Mouse (Mus musculus) gastrocnemius, postnatal 10 days (tissue): ENCODE data around the gene Il11ra1. TPM values are rescaled to one million over a fixed set of nuclear protein-coding genes. Genes with fewer than 3 reads are reported as not detected.

Source experiments
- DNase-seq: peaks from one replicate; pipeline ENCODE4 v3.0.0; 2021; ENCODE audit warnings: mixed read lengths
- total RNA-seq, 2 experiments: library from RNA; stranded (reverse); gene quantifications; 2 replicates each; pipeline ENCODE4 v1.2.3; 2021

Gene Il11ra1
- total RNA-seq, 2 experiments from 2014 or later: 74.3 to 75.3 TPM

DNA sequence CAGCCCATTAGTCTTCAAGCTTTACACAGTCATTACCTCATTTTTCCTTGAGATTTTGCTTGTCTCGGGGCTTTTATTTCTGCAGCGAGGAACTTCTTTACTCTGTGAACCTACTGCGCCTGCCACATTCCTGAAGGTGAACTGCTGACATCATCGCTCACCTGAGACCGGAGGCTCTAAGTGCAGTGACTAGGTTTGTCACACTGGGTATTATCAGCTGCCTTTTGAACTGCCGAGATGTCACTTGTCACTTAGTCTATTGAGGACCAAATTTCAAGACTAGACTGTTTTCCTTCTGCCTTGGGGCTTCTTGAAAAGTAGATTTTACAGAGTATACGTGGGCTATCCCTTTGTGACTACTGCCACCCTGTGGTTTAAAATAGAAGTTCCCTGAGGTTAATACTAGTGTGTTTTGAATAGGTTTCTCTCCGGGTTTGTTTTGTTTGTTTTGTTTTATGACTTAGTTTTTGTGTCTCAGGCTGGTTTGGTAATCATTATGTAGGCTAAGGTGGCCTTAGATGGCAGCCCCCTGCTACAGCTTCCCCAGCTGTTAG lies 8.5 kb downstream of the Il11ra1 start:
- DNase-seq: no peak

DNA sequence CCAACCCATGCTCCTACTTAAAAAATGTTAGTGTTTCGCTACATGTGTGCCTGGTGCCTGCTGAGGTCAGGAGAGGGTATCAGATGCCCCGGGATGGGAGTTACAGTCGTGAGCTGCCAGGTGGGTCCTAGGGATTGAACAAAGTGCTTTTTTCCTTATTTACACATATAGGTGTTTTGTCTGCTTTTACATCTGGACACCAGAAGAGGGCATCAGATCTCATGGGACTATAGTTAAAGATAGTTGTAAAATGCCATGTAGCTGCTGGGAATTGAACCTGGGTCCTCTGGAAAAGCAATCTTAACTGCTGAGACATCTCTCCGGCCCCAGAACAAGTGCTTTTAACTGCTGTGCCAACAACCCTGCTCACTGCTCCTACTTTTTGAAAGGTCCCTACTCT lies 10.4 kb downstream of the Il11ra1 start:
- no peak for DNase-seq

DNA sequence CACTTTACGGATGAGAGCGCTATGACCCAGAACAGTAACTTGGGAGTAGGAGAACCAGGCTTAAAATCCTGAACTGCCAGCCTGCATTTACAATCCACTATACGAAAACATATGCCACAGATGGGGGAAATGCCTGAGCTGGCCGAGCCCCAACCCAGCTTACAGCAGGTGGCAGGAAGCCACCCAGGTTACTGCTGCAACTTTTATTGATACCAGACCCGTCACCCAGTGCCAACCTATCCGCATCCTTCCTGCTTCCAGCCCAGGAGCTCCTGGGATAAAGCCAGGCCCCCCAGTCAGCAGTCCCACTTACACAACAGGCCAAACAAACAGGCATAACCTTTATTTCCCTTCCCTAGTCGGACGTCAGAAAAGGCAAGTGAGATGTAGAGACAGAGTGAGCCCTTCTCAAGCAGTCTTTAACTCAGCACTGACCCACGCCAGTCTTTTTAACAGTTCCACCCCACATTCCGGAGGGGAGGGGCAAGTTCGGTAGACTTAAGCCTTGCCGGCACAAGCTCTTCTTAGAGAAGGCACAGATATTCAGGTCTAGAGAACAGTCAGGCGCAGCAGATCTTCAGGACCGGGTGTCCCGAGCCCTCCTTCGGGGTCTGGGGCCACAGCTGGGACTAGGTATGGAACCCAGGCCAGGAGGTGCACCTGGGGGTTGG lies 12.1 kb downstream of the Il11ra1 start:
- no peak for DNase-seq

DNA sequence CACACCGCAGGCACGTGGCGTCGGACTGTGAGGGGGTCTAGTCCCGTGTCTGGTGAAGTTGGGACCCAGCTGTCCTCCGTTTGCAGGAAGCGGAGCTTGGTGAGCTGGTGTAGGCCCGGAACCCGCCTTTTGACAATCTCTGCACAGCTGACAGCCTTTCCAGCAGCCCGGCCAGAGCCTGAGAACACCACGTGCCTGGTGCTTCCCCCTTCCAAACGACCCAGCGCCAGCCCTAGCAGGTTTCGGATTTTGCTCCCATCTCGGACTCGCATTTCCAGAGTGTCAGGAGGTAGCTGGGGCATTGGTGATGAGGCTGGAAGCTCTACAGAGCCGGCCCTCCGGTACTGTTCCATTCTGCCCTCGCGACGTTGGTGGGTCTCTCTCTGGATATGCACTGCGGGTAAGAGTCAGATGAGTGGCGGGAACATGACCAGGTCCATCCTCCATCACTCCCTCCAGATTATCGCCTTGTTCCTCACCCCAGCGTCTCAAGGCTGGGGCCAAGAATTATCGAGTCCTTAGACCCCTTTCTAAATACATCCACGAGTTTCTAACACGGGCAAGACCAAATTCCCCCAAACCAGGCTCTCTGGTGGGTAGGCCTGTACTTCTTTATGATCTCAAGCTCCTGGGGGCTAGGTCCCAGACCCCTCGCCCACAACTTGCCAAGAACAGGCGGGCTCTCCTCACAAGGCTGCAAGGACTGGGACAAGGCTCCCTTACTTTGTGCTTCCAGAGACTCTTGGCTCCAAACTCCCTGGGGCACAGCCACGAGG lies 12.8 kb downstream of the Il11ra1 start:
- DNase-seq: peak; percentile 34

DNA sequence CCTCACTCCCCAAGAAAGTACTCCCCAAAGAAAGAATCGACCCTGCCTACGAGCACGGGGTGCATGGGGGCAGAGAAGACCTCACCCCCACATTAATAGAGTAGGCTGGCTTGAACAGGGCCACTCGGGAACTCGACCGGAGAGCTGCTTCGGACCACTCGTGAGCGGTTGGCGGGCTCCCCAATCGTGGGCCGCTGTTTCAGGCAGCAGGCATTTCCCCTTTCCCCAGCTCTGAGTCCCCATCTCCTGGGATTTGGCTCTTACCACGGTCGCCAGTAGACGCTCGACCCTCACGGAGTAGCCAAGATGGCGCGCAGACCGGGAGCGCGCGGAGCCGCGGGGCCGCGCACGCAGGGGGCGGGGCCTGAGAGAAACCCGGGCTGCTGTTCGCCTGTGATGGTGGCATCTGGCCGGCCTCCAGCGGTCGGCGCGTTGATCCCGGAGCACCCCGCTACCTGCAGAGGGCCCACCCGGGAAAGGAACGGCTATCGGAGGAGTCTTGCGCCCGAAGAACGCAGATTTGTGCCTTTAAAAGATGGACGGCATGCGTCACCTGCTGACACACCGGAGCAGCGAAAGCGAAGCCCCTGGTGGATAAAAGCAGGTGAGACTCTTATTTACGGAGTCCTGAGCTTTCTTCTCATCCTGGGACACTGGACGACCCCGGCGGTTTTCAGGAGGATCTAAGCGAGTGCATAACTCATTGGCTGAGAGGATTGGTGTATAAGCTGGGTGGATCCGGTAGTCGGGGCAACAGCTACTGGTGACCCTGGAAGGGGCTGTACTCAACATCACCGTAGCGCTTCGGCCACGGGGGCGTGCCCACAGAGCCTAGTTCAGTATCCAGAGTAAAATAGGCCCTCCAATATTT lies 13.6 kb downstream of the Il11ra1 start, which contains the start of gene Rpp25l:
Gene Rpp25l, minus strand, starts transcription at position 338 of the 871 bp plus-strand sequence.
- peak; percentile 84 for DNase-seq

DNA sequence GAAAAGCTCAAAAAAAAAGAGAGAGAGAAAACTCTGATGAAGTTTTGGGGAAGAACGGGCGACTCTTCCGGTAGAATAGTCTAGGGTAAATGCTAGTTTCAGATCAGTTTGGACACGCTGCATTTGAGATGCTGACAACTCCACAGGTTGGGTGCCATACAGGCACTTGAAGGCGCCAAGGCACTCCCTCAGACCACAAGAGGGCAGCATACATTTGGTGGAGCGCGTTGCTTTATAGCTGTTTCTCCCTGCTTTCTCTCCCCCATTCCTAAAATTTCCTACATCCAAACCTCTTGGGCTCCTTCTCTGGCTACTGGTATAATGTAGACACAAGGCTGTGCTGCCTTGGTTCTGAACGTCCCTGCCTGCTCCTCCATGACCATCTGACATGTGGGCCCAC lies 14.5 kb downstream of the Il11ra1 start:
- DNase-seq: peak; percentile 56

DNA sequence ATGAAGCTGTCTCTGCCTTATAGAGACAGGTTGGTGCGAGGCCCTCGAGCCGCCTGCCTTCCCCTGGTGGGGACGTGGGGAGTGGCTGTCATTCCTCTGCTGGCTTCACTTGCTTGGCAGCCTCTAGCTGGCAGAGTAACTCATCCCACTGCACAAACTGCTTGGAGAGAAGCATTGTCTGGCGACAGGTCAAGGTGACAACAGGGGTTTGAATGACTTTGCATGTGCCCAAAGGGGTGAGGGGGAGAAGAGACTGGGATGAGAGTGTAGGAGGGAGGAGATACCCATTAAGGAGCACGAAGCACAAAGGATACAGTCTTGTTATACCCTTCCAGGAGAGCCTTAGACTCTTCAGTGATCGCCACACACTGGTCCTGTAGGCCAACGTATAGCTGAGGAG lies 15.3 kb downstream of the Il11ra1 start:
- no peak for DNase-seq

DNA sequence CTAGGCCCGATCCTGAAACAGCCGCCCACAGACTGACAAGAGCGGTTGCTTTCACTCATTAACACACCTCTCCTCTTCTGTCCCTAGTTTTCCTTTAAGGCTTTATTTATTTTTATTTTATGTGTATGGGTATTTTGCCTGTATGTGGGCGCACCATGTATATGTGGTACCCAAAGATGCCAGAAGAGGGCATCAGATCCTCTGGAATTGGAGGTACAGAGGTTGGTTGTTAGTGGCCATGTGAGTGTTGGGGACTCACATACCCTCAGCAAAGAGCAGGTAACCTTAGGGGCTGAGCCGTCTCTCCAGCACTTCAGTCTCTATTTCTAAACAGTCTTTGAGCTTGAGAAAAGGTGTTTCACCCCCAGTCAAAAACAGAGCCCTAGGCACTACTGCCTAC lies 15.8 kb downstream of the Il11ra1 start:
- DNase-seq: no peak

DNA sequence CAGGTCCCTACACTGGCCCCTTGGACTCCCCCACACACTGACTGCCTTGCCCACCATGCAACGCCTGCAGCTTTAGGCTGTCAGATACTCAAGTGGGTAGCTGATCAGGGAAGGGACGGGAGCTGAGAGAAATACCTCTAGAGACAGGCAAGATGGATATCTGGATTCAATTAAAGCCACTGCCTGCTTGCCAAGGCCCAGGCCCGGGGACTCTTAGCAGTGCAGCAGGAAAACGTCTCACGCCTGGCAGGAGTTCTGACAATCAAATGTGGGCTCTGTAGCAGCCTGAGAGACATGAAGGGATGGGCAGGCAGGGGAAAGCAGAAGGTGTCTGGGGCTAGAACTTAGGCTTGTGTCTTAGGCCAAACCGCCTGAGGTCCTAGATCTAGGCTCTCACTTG lies 17.0 kb downstream of the Il11ra1 start:
- no peak for DNase-seq

DNA sequence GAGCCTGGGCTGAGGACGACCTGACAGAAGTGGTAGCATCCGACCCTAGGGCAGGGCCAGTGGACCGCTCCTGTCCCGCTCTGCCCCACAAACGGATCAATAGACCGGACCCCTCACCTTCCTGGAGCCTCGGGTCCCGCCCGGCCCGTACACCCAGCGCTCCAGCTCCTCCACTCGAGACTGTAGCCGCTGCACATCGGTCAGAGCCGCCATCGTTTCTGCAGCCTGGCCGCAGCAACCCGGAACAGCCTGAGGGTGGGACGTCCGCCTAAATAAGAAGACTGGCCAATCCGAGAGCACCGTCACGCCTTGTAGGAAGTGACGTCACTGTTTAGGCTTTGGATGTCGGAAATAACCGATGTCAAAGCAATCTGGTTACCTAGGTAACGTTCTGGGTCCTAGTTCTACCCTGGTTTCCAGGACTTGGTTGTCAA lies 23.1 kb downstream of the Il11ra1 start, which contains the start of gene Dctn3:
Gene Dctn3, minus strand, starts transcription at position 253 of the 434 bp plus-strand sequence.
- peak; percentile 76 for DNase-seq

DNA sequence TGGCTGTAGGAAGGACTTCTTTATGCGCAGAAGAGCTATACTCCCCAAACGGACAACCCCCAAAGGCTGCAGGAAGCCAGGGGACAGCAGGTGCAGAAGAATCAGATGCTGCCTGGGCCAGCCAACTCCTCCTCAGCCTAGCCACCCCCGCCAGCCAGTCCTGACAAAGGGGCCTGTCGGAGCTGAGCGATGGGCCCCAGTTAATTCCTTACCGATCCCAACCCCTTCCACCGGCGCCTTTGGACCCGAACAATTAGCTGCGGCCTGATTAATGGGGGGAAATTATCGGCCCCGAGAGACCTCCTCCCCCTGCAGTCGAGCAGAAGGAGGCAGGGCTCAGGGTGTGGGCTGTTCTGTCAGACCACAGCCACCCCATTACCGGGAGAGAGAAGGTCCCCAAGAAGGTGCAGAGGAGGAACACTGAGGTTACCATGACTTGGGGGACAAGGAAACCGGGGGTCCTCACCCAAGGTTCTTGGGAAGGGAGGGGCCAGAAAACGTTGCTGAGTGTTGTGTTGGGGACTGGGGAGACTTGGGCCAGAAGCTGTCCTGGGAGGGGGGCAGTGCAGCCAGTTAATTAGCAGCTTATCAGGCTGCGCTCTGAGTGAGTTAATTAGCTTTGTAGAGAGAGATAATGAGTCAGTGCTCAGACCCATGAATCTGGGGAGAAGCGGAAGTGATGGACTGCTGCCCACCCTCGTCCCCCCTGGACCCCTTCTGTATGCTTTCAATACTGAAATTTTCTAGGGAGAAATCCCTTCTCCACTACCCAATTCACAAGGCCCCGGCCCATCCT lies 27.2 kb downstream of the Il11ra1 start:
- DNase-seq: no peak

DNA sequence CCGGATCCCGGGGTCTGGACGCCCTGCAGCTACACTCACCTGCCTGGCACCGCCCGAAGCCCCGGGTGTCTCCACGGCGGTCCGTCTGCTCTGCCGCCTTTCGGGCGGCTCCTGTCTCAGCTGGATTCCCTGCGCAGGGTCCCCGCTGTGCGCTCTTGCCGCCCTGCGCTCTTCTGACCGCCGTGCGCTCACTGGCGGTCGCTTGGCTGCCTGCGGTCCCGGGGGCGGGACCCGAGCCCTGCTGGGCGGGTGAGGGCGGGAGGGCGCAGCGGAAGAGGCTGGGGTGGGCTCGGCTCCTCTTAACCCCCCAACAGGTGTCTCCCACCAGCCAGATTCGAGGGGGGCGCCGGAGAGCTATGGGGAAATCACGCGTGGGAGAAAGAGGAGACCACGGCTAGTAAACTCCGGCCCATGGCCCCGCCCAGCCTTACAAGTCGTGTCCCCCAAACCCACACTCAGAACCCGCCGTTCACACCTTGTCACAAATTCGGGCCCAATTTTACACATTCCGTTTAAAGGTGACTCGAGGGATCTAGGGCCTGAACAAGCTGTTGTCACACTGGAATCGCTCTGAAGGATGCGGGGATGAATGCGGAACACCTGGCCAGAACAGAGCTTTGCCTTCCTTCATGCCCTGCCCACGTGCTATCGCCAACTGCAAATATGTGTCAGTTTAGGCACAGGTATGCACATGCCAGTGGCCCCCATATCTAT lies 31.4 kb downstream of the Il11ra1 start, which contains the start of gene Arid3c:
Gene Arid3c, minus strand, starts transcription at position 91 of the 714 bp plus-strand sequence.
- no peak for DNase-seq

DNA sequence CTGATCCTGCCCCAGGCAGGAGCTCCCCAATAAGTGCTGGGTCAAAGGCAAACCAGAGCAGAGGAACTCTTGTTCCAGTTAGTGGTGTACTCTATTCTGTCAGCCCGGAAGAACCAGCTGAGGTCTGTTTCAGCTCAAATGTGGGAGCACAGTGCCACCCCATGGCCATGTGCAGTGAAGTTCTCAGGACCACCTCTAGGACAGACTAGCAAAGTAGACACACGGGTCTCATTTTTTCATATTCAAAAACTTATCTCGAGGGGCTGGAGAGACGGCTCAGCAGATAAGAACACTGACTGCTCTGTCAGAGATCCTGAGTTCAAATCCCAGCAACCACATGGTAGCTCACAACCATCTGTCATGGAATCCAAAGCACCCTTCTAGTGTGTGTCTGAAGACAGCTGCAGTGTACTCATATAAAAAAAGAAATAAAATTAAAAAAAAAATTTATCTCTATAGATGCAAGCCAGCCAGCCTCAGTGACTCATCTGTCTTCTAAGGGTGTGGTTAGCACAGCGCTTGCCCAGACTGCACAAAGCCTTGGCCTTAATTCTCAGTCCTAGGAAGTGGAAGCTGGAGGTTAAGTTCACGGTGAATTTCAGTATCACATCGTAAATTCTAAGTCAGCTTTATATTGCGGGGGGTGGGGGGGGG lies 37.9 kb downstream of the Il11ra1 start:
- peak; percentile 68 for DNase-seq

DNA sequence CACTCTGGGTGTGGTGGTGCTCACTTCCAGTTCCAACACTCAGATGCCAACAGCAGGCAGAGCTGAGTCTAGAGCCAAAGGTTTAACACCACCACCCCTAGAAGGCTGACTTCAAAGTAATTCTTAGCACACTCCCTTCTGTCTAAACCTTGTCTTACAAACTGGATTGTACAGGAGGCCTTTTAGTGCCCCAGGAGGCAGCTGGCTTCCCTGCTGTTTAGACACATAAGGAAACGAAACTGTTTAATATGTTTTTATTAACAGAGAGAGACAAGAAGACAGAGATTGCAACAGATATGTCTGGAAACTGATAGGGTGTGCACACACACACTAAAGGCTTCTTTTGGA lies 38.4 kb downstream of the Il11ra1 start:
- no peak for DNase-seq

DNA sequence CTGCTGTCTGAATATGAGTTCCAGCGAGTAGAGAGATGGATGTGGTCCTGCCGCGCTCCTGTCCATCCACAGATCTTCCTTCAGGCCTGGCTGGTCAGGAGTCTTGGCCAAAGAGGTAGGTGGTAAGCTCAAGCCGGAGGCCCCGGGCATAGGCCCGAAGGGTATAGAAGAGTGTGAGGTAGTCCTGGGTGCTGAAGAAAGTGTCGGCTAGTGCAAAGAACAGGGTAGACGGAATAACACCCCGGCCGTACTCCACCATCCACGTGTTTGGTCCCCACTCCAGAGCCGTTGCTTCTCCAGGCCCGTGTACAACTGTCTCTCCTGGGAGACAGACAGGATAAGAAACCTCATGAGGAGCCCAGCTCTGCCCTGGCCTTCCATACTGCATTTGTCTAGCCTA lies 39.5 kb downstream of the Il11ra1 start:
- DNase-seq: no peak

DNA sequence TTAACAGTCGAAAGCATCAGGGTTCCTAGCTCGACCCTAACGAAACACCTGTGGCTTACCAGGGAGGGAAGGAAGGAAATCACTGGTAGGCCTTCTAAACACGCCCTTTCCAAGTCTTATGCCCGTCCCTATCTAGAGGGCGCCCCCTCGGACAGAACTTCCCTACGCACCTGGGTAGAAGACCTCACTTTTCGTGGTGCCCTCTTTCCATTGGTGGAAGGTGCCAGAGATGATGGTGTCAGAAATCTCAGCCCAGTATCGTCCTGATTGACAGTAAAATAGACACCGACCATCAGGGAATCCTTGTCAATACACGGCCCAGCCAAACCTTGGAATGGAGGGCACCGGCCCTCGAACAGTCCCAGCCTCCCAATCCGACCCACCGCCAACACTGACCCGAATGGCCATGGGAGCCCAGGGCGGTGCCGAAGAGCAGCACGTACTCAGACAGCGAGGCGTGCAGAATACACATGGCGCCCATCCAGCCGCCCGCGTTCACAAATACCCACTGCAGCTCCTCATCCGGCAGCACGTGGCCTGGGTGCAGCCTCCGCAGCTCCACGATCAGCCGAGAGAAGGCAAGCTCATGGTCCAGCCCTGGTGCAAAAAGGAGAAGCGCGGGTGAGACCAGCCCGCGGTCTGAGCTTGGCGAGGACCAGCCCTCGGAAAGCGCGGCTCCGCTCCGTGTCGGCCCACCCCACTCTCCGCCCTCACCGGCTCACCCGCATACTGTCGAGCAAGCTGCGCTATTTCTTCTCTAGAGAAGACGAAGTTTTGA lies 40.8 kb downstream of the Il11ra1 start:
- peak; percentile 57 for DNase-seq

DNA sequence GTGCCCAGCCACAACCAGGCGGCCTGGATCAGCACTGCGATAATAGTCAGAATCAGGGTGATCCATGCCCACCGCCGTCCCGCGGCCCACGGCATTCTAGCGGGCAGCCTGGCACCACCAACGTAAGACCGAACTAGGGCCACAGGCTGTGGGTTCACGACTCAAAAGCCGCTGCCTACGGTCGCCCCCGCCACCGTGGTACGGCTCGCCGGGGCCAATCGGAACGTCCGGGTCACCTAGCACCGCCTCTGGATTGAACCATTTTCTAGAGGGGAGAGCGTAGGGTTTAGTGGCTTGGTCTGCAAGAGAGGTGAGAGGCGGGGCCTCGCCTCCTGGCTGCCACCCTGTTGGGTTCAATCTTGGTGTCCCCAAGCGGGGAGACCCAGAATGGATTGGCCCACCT lies 41.4 kb downstream of the Il11ra1 start:
- DNase-seq: peak; percentile 83

DNA sequence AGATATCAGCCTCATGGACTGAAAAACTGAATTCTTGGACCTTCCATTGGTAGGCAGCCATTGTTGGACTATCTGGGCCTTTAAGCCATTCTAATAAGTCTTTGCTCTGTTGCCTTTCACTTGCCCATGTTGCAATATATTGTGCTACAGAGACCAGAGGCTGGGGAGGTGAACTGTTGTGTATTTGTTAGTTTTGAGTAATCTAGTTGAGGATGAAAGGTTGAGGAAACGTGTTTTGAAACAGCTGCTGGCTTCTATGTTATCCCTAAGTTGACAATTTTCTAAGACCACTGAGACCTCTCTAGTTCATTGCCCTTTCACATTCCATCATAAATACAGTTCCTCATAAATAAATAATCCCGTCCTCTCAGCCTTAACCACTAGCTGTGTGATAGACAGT lies 44.3 kb downstream of the Il11ra1 start:
- no peak for DNase-seq

DNA sequence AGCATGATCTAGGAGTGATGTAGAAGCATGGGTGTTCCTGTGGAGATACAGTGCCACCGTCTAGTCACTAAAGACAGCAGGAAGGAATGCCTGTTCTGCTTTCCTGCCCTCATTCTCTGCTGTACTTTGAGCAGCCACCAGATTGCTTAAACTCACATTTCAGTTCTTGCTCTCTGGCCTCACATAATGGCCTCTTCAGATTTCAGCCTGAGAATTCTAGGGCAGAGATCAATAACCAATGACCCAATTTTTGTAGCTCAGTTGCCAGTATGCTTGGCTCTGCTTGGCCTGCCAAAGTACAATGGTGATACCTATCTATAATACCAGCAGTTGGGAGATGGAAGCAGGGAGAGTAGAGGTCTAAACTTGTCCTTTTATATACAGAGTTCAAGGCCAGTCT lies 45.2 kb downstream of the Il11ra1 start:
- no peak for DNase-seq
